Mouse (Mus musculus) lung, postnatal 25 days (tissue): Measurements from ENCODE around the gene Cryzl2.

Source experiments
- DNase-seq: peaks from one replicate; pipeline ENCODE4 v3.0.0; 2022; ENCODE audit warnings: low spot score

Cryzl2 gene

GRCm38 (mm10) chr1:157472716-157473115, 14.3 kb downstream of the Cryzl2 start:
- DNase-seq, result no peak

- DNase-seq, result no peak
Measured at GRCm38 (mm10) chr1:157474865-157475264, 16.5 kb downstream of the Cryzl2 start.

GRCm38 (mm10) chr1:157476231-157476630, 17.9 kb downstream of the Cryzl2 start:
- DNase-seq, result no peak

GRCm38 (mm10) chr1:157480090-157480489, 21.7 kb downstream of the Cryzl2 start:
- no peak for DNase-seq

GRCm38 (mm10) chr1:157480901-157481300, 22.5 kb downstream of the Cryzl2 start:
- no peak for DNase-seq

GRCm38 (mm10) chr1:157481666-157482065, 23.3 kb downstream of the Cryzl2 start:
- DNase-seq, result no peak

GRCm38 (mm10) chr1:157484161-157484560, 25.8 kb downstream of the Cryzl2 start:
- no peak for DNase-seq

- DNase-seq, result no peak
Measured at GRCm38 (mm10) chr1:157500657-157501056, 42.3 kb downstream of the Cryzl2 start.

GRCm38 (mm10) chr1:157501352-157501945, 43.1 kb downstream of the Cryzl2 start:
- no peak for DNase-seq

GRCm38 (mm10) chr1:157503071-157503470, 44.7 kb downstream of the Cryzl2 start:
- no peak for DNase-seq

- DNase-seq, result peak; percentile 17
Measured at GRCm38 (mm10) chr1:157506522-157506921, 48.1 kb downstream of the Cryzl2 start, which contains the start of gene Sec16b. Gene Sec16b (plus strand): TSS chr1:157506728.

GRCm38 (mm10) chr1:157506995-157507595, 48.7 kb downstream of the Cryzl2 start:
- DNase-seq, result no peak

GRCm38 (mm10) chr1:157507814-157508213, 49.4 kb downstream of the Cryzl2 start:
- peak; percentile 14 for DNase-seq

- no peak for DNase-seq
Measured at GRCm38 (mm10) chr1:157512690-157513448, 54.5 kb downstream of the Cryzl2 start.

- DNase-seq, result no peak
Measured at GRCm38 (mm10) chr1:157513559-157513958, 55.2 kb downstream of the Cryzl2 start.

- no peak for DNase-seq
Measured at GRCm38 (mm10) chr1:157514298-157514697, 55.9 kb downstream of the Cryzl2 start.

GRCm38 (mm10) chr1:157516838-157517808, 58.7 kb downstream of the Cryzl2 start:
- no peak for DNase-seq

- peak; percentile 28 for DNase-seq
Measured at GRCm38 (mm10) chr1:157518111-157518523, 59.7 kb downstream of the Cryzl2 start.

GRCm38 (mm10) chr1:157519396-157519795, 61.0 kb downstream of the Cryzl2 start:
- no peak for DNase-seq

- no peak for DNase-seq
Measured at GRCm38 (mm10) chr1:157522322-157522721, 63.9 kb downstream of the Cryzl2 start.

- DNase-seq, result no peak
Measured at GRCm38 (mm10) chr1:157524775-157525174, 66.4 kb downstream of the Cryzl2 start.
